Mouse (Mus musculus): Measurements from ENCODE around the gene Ccdc66. TPM values are rescaled to one million over a fixed set of nuclear protein-coding genes. Genes with fewer than 3 reads are reported as not detected.
A peak's percentile ranks its signal among the peaks of the same experiment; 100 is the strongest.

Gene Ccdc66
- polyA plus RNA-seq (2015; fragmentation: Nextera tagmentation; extraction: Ambion mirVana): 3.3 and 4.0 TPM in 2 replicates

DNA sequence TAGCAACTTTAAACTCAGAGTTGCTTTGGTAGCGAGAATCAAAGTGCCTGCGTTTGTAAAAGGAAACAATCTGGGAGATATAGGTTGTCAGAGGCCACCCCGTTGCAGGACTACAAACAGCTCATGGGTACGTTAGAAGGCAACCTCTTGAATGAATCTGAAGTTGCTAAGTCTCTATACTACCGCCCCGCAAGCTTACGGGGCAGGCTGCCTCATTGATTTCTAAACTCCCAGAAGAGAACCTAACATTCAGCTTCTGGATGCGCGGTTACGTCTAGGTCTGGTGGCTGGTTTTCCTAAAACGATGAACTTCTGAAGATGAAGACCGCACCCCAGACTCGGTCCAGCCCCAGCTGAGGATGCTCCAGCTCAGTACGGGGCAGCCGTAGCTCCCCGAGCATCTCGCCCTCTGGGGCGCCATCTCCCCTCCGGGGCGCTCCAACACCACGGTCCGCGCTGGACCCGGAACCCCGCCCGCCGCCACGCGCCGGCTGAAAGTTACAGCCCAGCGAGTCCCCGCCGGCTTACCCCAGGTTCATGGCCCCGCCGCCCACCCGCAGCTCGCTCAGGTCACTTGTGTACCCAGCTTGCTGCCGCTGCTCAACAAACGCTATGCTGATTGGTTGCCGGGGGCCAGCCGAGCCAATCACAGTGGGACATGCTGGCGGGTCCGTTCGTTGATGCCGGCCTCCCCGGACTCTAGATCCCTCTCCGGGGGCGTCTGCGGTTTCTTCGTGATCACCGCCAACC is at the start of gene Ccdc66:
Gene Ccdc66, minus strand, starts transcription at position 567 of the 750 bp plus-strand sequence.
- TF ChIP-seq EP300 (optimal IDR thresholded peaks at IDR 0.05): no peak
- TF ChIP-seq CTCF (IDR thresholded peaks at IDR 0.05; ENCODE audit: low read depth): peak; percentile 9; the same call in 1 of the 2 replicates
- peak; percentile 95 for ATAC-seq (ENCODE audit: low FRiP score, low TSS enrichment)
- no peaks in the 10 kb centered on the region for H3K4me1 ChIP-seq (replicated peaks; ENCODE audit: control insufficient read depth, insufficient read depth)
- H3K4me3 ChIP-seq (ENCODE audit: low read depth, low read length): peak within 1 kb of the TSS; percentile 86
- H3K9me3 ChIP-seq (ENCODE audit: control insufficient read depth, low read length): no peaks in the 10 kb centered on the region
- WGBS: under 1% methylated on average over 51 of the region's 51 CpGs
- peak; percentile 96 for DNase-seq (ENCODE audit: low spot score)
- H3K27me3 ChIP-seq (ENCODE audit: control insufficient read depth, insufficient read depth, low read length): no peaks in the 10 kb centered on the region
- H3K4me2 ChIP-seq (replicated peaks; ENCODE audit: low read depth): peak within 1 kb of the TSS; percentile 71
- H3K9ac ChIP-seq (ENCODE audit: low read length): peak within 1 kb of the TSS; percentile 81
- H3K36me3 ChIP-seq (ENCODE audit: control insufficient read depth, insufficient read depth, low read length): no peaks in the 10 kb centered on the region
- H3K27ac ChIP-seq (replicated peaks): peak within 1 kb of the TSS; percentile 74

DNA sequence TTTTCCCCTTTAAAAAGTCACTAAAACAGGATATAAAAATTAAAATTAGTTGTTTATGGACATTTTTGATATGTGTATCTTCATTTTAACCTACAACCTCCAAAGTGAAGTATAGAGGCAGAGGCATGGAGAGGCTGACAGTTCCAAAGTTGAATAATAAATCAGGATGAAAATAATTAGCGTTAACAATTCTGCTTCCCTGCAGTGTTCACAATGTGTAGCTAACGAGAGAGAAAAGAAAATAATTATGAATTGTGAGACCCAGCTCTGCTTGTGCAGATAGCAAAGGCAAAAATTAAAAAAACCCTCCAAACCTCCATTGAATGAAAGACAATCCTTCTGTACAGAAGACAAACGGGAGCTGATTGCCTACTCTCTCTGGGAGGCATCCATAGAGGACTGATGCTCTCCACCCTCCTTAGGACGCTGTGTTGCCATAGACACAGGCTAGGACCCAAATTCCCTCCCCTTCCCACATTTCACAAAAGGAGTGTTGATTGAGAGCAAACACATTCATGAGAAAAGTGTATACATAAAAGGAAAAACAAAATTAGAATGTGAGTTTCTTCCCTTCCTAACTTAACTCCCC is 35.7 kb upstream of the Ccdc66 start:
- no peaks in the 10 kb centered on the region for H3K4me1 ChIP-seq (replicated peaks; ENCODE audit: control insufficient read depth, insufficient read depth)
- no peak overlapping the region for H3K4me3 ChIP-seq (ENCODE audit: low read depth, low read length)
- H3K36me3 ChIP-seq (ENCODE audit: control insufficient read depth, insufficient read depth, low read length): no peaks in the 10 kb centered on the region
- no peak overlapping the region for H3K9ac ChIP-seq (ENCODE audit: low read length)
- DNase-seq (ENCODE audit: low spot score): no peak
- no peaks in the 10 kb centered on the region for H3K27me3 ChIP-seq (ENCODE audit: control insufficient read depth, insufficient read depth, low read length)
- no peak for TF ChIP-seq EP300 (optimal IDR thresholded peaks at IDR 0.05)
- TF ChIP-seq CTCF (IDR thresholded peaks at IDR 0.05; ENCODE audit: low read depth): no peak
- H3K4me2 ChIP-seq (replicated peaks; ENCODE audit: low read depth): no peak overlapping the region
- H3K9me3 ChIP-seq (ENCODE audit: control insufficient read depth, low read length): no peaks in the 10 kb centered on the region
- WGBS: 78% methylated on average over 4 of the region's 4 CpGs
- H3K27ac ChIP-seq (replicated peaks): no peak overlapping the region
- no peak for ATAC-seq (ENCODE audit: low FRiP score, low TSS enrichment)

DNA sequence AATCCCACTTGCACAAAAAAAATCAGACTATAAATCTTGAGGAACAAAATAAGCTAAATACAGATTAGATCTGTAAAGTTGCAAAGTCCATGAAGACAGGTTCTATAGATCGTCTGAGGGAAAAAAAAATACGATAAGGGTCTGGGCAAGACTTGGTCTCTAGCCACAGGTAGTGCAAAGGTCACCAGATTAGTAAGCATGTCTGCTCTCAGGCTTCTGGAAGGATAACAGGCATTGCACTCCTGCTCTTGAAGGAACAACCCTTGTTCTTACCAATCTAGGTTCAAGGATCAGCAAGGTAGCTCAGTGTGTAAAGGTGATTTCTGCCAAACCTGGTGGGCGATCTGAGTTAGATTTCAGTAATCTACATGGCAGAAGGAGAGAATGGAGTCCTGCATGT is 28.2 kb upstream of the Ccdc66 start:
- ATAC-seq (ENCODE audit: low FRiP score, low TSS enrichment) (no peak), DNase-seq (ENCODE audit: low spot score) (no peak)
- Histone ChIP-seq H3K9ac (ENCODE audit: low read length) (no peak overlapping the region), H3K4me3 (ENCODE audit: low read depth, low read length) (no peak overlapping the region), H3K36me3 (ENCODE audit: control insufficient read depth, insufficient read depth, low read length) (no peaks in the 10 kb centered on the region), H3K4me1 (replicated peaks; ENCODE audit: control insufficient read depth, insufficient read depth) (no peaks in the 10 kb centered on the region), H3K27me3 (ENCODE audit: control insufficient read depth, insufficient read depth, low read length) (no peaks in the 10 kb centered on the region), H3K4me2 (replicated peaks; ENCODE audit: low read depth) (no peak overlapping the region), H3K9me3 (ENCODE audit: control insufficient read depth, low read length) (no peaks in the 10 kb centered on the region), H3K27ac (replicated peaks) (no peak overlapping the region)
- WGBS: 59% methylated on average over 3 of the region's 3 CpGs
- TF ChIP-seq CTCF (IDR thresholded peaks at IDR 0.05; ENCODE audit: low read depth) (no peak), EP300 (optimal IDR thresholded peaks at IDR 0.05) (no peak)

- no peak overlapping the region for H3K4me3 ChIP-seq (ENCODE audit: low read depth, low read length)
- H3K4me2 ChIP-seq (replicated peaks; ENCODE audit: low read depth): no peak overlapping the region
- no peak for ATAC-seq (ENCODE audit: low FRiP score, low TSS enrichment)
- H3K36me3 ChIP-seq (ENCODE audit: control insufficient read depth, insufficient read depth, low read length): no peaks in the 10 kb centered on the region
- no peak for TF ChIP-seq CTCF (IDR thresholded peaks at IDR 0.05; ENCODE audit: low read depth)
- TF ChIP-seq EP300 (optimal IDR thresholded peaks at IDR 0.05): no peak
- H3K9ac ChIP-seq (ENCODE audit: low read length): no peak overlapping the region
- H3K4me1 ChIP-seq (replicated peaks; ENCODE audit: control insufficient read depth, insufficient read depth): no peaks in the 10 kb centered on the region
- no peaks in the 10 kb centered on the region for H3K27me3 ChIP-seq (ENCODE audit: control insufficient read depth, insufficient read depth, low read length)
- DNase-seq (ENCODE audit: low spot score): no peak
- no peaks in the 10 kb centered on the region for H3K9me3 ChIP-seq (ENCODE audit: control insufficient read depth, low read length)
- H3K27ac ChIP-seq (replicated peaks): no peak overlapping the region
Observed at GRCm38 (mm10) chr14:27524541-27524940, 16.3 kb upstream of the Ccdc66 start.

GRCm38 (mm10) chr14:27508644-27509301 is 513 bp upstream of the Ccdc66 start:
- H3K27ac ChIP-seq (replicated peaks): peak overlapping the region; percentile 74; the same call in 1 of the 2 replicates
- WGBS: 21% methylated on average over 15 of the region's 15 CpGs
- no peaks in the 10 kb centered on the region for H3K4me1 ChIP-seq (replicated peaks; ENCODE audit: control insufficient read depth, insufficient read depth)
- DNase-seq (ENCODE audit: low spot score) (no peak), ATAC-seq (ENCODE audit: low FRiP score, low TSS enrichment) (peak; percentile 59)
- no peak for TF ChIP-seq EP300 (optimal IDR thresholded peaks at IDR 0.05)
- no peak for TF ChIP-seq CTCF (IDR thresholded peaks at IDR 0.05; ENCODE audit: low read depth)
- H3K9ac ChIP-seq (ENCODE audit: low read length): peak overlapping the region; percentile 81
- H3K9me3 ChIP-seq (ENCODE audit: control insufficient read depth, low read length): no peaks in the 10 kb centered on the region
- peak overlapping the region; percentile 86 for H3K4me3 ChIP-seq (ENCODE audit: low read depth, low read length)
- H3K27me3 ChIP-seq (ENCODE audit: control insufficient read depth, insufficient read depth, low read length): no peaks in the 10 kb centered on the region
- peak overlapping the region; percentile 71 for H3K4me2 ChIP-seq (replicated peaks; ENCODE audit: low read depth)
- H3K36me3 ChIP-seq (ENCODE audit: control insufficient read depth, insufficient read depth, low read length): no peaks in the 10 kb centered on the region

All from stomach, postnatal 0 days (tissue).